Mouse (Mus musculus) forebrain, postnatal 0 days (tissue): ENCODE measurements around the gene Pfkm. TPM values are rescaled to one million over a fixed set of nuclear protein-coding genes. Genes with fewer than 3 reads are reported as not detected.

Source experiments
- ATAC-seq: fragments of 200-750 bp; cut with Nextera tagmentation; 2 replicates; pipeline ENCODE4 v1.8.0; 2017; ENCODE audit warnings: mild to moderate bottlenecking, moderate library complexity
- DNase-seq: peaks from one replicate; pipeline ENCODE4 v3.0.0-alpha.2; 2015
- H3K27ac ChIP-seq: fragments of 300-500 bp; sonication (generic); 2 replicates; pipeline ENCODE4 v1.5.1; 2014; ENCODE audit warnings: low read depth, mild to moderate bottlenecking, antibody characterized with exemption, low read length, moderate library complexity, mixed read lengths
- H3K27me3 ChIP-seq: fragments of 300-500 bp; sonication (generic); 2 replicates; pipeline ENCODE4 v1.6.1; 2014; ENCODE audit warnings: mild to moderate bottlenecking, low read length, mixed read lengths; ENCODE audit not compliant: insufficient read depth
- H3K36me3 ChIP-seq: fragments of 300-500 bp; sonication (generic); 2 replicates; pipeline ENCODE4 v1.6.1; 2014; ENCODE audit warnings: mild to moderate bottlenecking, moderate library complexity; ENCODE audit not compliant: insufficient read depth
- H3K4me1 ChIP-seq: fragments of 300-500 bp; sonication (generic); 2 replicates; pipeline ENCODE4 v1.6.1; 2014; ENCODE audit warnings: antibody characterized with exemption; ENCODE audit not compliant: insufficient read depth
- H3K4me2 ChIP-seq: fragments of 300-500 bp; sonication (generic); 2 replicates; pipeline ENCODE4 v1.6.1; 2014; ENCODE audit warnings: low read depth, mild to moderate bottlenecking, moderate library complexity
- H3K4me3 ChIP-seq: fragments of 300-500 bp; sonication (generic); 2 replicates; pipeline ENCODE4 v1.5.1; 2014; ENCODE audit warnings: low read depth, low read length, mixed read lengths
- H3K9ac ChIP-seq: fragments of 300-500 bp; sonication (generic); 2 replicates; pipeline ENCODE4 v1.6.1; 2014; ENCODE audit warnings: mild to moderate bottlenecking
- H3K9me3 ChIP-seq: fragments of 300-500 bp; sonication (generic); 2 replicates; pipeline ENCODE4 v1.6.1; 2016; ENCODE audit warnings: low read length
- CTCF ChIP-seq: sonication (generic); IDR thresholded peaks from 2 replicates; pipeline ENCODE4 v1.5.1; 2016; ENCODE audit warnings: antibody characterized with exemption, control low read depth, low read depth
- WGBS: fragments of 180-500 bp; shearing (Covaris S2); extraction: QIAGEN DNeasy Blood & Tissue Kit; methylation state at CpG from one replicate; pipeline ENCODE4 v1.1.7; 2014; 5-methylcytosine and 5-hydroxymethylcytosine counted together
- polyA plus RNA-seq: library from polyadenylated mRNA; unstranded; fragments of >200 nt; fragmentation: Nextera tagmentation; extraction: Ambion mirVana; gene quantifications from 2 replicates; pipeline ENCODE4 v1.2.1, GENCODE M21; 2015
- total RNA-seq: library from RNA; depleted of rRNA; stranded (reverse); fragments of >200 nt; gene quantifications from 2 replicates; pipeline ENCODE4 v1.2.3, GENCODE M21; 2014

Pfkm gene
- total and polyA plus RNA-seq, 2 experiments from 2014 or later = 86.3 to 91.9 TPM

- 95% methylated on average over 4 of the region's 4 CpGs for WGBS
- Histone ChIP-seq H3K4me3 (no peak overlapping the region), H3K27me3 (no peaks in the 10 kb centered on the region), H3K4me2 (no peak overlapping the region), H3K27ac (no peak overlapping the region), H3K9ac (no peak overlapping the region), H3K36me3 (peaks cover 94% of the 10 kb centered on the region), H3K4me1 (no peaks in the 10 kb centered on the region), H3K9me3 (no peaks in the 10 kb centered on the region)
- no peak for TF ChIP-seq CTCF
- DNase-seq = no peak
- no peak for ATAC-seq
Observed at GRCm38 (mm10) chr15:98131001-98131400, 38.6 kb downstream of the Pfkm start.

GRCm38 (mm10) chr15:98131451-98131850, 39.1 kb downstream of the Pfkm start:
- Histone ChIP-seq H3K9ac (no peak overlapping the region), H3K36me3 (peaks cover 94% of the 10 kb centered on the region), H3K4me3 (no peak overlapping the region), H3K4me2 (no peak overlapping the region), H3K9me3 (no peaks in the 10 kb centered on the region), H3K4me1 (no peaks in the 10 kb centered on the region), H3K27ac (no peak overlapping the region), H3K27me3 (no peaks in the 10 kb centered on the region)
- 91% methylated on average over 7 of the region's 7 CpGs for WGBS
- DNase-seq (no peak), ATAC-seq (no peak)
- TF ChIP-seq CTCF = no peak

- Histone ChIP-seq H3K4me3 (no peak overlapping the region), H3K9me3 (no peaks in the 10 kb centered on the region), H3K4me2 (no peak overlapping the region), H3K27ac (no peak overlapping the region), H3K9ac (no peak overlapping the region), H3K4me1 (no peaks in the 10 kb centered on the region), H3K36me3 (peaks cover 93% of the 10 kb centered on the region), H3K27me3 (no peaks in the 10 kb centered on the region)
- TF ChIP-seq CTCF = no peak
- DNase-seq = no peak
- 89% methylated on average over 15 of the region's 15 CpGs for WGBS
- no peak for ATAC-seq
Observed at GRCm38 (mm10) chr15:98131942-98132655, 39.7 kb downstream of the Pfkm start.

GRCm38 (mm10) chr15:98133471-98133870, 41.1 kb downstream of the Pfkm start:
- no peak for ATAC-seq
- no peak for DNase-seq
- H3K9ac ChIP-seq = no peak overlapping the region
- no peak overlapping the region for H3K27ac ChIP-seq
- no peak overlapping the region for H3K4me3 ChIP-seq
- H3K27me3 ChIP-seq = no peaks in the 10 kb centered on the region
- H3K36me3 ChIP-seq = peaks cover 84% of the 10 kb centered on the region
- no peak overlapping the region for H3K4me2 ChIP-seq
- TF ChIP-seq CTCF = no peak
- H3K4me1 ChIP-seq = no peaks in the 10 kb centered on the region
- no peaks in the 10 kb centered on the region for H3K9me3 ChIP-seq
- 92% methylated on average over 3 of the region's 3 CpGs for WGBS

GRCm38 (mm10) chr15:98134034-98134433, 41.6 kb downstream of the Pfkm start:
- DNase-seq (peak; percentile 7), ATAC-seq (peak; percentile 45; the same call in 1 of the 2 replicates)
- no peak for TF ChIP-seq CTCF
- WGBS = 74% methylated on average over 4 of the region's 4 CpGs
- H3K27ac ChIP-seq = peak overlapping the region; percentile 48; the same call in 1 of the 2 replicates
- no peaks in the 10 kb centered on the region for H3K4me1 ChIP-seq
- H3K9me3 ChIP-seq = no peaks in the 10 kb centered on the region
- H3K9ac ChIP-seq = no peak overlapping the region
- H3K27me3 ChIP-seq = no peaks in the 10 kb centered on the region
- no peak overlapping the region for H3K4me2 ChIP-seq
- H3K36me3 ChIP-seq = peaks cover 84% of the 10 kb centered on the region
- H3K4me3 ChIP-seq = no peak overlapping the region

GRCm38 (mm10) chr15:98134666-98135065, 42.3 kb downstream of the Pfkm start:
- H3K36me3 ChIP-seq = peaks cover 82% of the 10 kb centered on the region
- peak overlapping the region; percentile 48; the same call in 1 of the 2 replicates for H3K27ac ChIP-seq
- 50% methylated on average over 3 of the region's 3 CpGs for WGBS

GRCm38 (mm10) chr15:98135671-98136070, 43.3 kb downstream of the Pfkm start:
- H3K9me3 ChIP-seq = no peaks in the 10 kb centered on the region
- WGBS = 92% methylated on average over 13 of the region's 13 CpGs
- H3K36me3 ChIP-seq = peaks cover 76% of the 10 kb centered on the region
- H3K4me2 ChIP-seq = no peak overlapping the region
- TF ChIP-seq CTCF = no peak
- no peaks in the 10 kb centered on the region for H3K4me1 ChIP-seq
- no peak overlapping the region for H3K4me3 ChIP-seq
- H3K27me3 ChIP-seq = no peaks in the 10 kb centered on the region
- ATAC-seq (no peak), DNase-seq (no peak)
- no peak overlapping the region; the same call in 1 of the 2 replicates for H3K27ac ChIP-seq
- no peak overlapping the region for H3K9ac ChIP-seq

More at GRCm38 (mm10) chr15:98134666-98135065, 42.3 kb downstream of the Pfkm start:
- no peak for TF ChIP-seq CTCF
- Histone ChIP-seq H3K27me3 (no peaks in the 10 kb centered on the region), H3K9ac (no peak overlapping the region), H3K4me1 (no peaks in the 10 kb centered on the region), H3K9me3 (no peaks in the 10 kb centered on the region), H3K4me2 (no peak overlapping the region), H3K4me3 (no peak overlapping the region)
- ATAC-seq (peak; percentile 50), DNase-seq (peak; percentile 3)
